Mouse (Mus musculus) right cerebral cortex, postnatal 14 days (tissue): Measurements from ENCODE around the gene Igfbp2.

Experiments used
- DNase-seq: peaks from one replicate; pipeline ENCODE4 v3.0.0; 2022

Gene Igfbp2

GRCm38 (mm10) chr1:72823751-72824706 lies at the start of gene Igfbp2:
Gene Igfbp2, plus strand, starts transcription at chr1:72824503.
- peak; percentile 39 for DNase-seq

- no peak for DNase-seq
Observed at GRCm38 (mm10) chr1:72778789-72779188, 45.5 kb upstream of the Igfbp2 start.

- no peak for DNase-seq
Observed at GRCm38 (mm10) chr1:72780720-72781119, 43.6 kb upstream of the Igfbp2 start.

- no peak for DNase-seq
Observed at GRCm38 (mm10) chr1:72783341-72783740, 41.0 kb upstream of the Igfbp2 start.

GRCm38 (mm10) chr1:72784018-72784417 lies 40.3 kb upstream of the Igfbp2 start:
- no peak for DNase-seq

- no peak for DNase-seq
Observed at GRCm38 (mm10) chr1:72790670-72791069, 33.6 kb upstream of the Igfbp2 start.

GRCm38 (mm10) chr1:72791743-72792142 lies 32.6 kb upstream of the Igfbp2 start:
- DNase-seq: no peak

- DNase-seq: no peak
Observed at GRCm38 (mm10) chr1:72792262-72792661, 32.0 kb upstream of the Igfbp2 start.

- DNase-seq: no peak
Observed at GRCm38 (mm10) chr1:72793230-72793629, 31.1 kb upstream of the Igfbp2 start.

GRCm38 (mm10) chr1:72796128-72796527 lies 28.2 kb upstream of the Igfbp2 start:
- no peak for DNase-seq

- DNase-seq: no peak
Observed at GRCm38 (mm10) chr1:72797102-72797665, 27.1 kb upstream of the Igfbp2 start.

- no peak for DNase-seq
Observed at GRCm38 (mm10) chr1:72798441-72798840, 25.9 kb upstream of the Igfbp2 start.

- DNase-seq: no peak
Observed at GRCm38 (mm10) chr1:72804031-72804430, 20.3 kb upstream of the Igfbp2 start.

- DNase-seq: no peak
Observed at GRCm38 (mm10) chr1:72805037-72805436, 19.3 kb upstream of the Igfbp2 start.

- DNase-seq: no peak
Observed at GRCm38 (mm10) chr1:72805476-72806043, 18.7 kb upstream of the Igfbp2 start.

- DNase-seq: no peak
Observed at GRCm38 (mm10) chr1:72806044-72806584, 18.2 kb upstream of the Igfbp2 start.

GRCm38 (mm10) chr1:72809304-72809703 lies 15.0 kb upstream of the Igfbp2 start:
- no peak for DNase-seq

- DNase-seq: peak; percentile 18
Observed at GRCm38 (mm10) chr1:72809951-72810675, 14.2 kb upstream of the Igfbp2 start.

GRCm38 (mm10) chr1:72811061-72811460 lies 13.2 kb upstream of the Igfbp2 start:
- no peak for DNase-seq

GRCm38 (mm10) chr1:72813089-72813638 lies 11.1 kb upstream of the Igfbp2 start:
- no peak for DNase-seq

- DNase-seq: no peak
Observed at GRCm38 (mm10) chr1:72813639-72814403, 10.5 kb upstream of the Igfbp2 start.

- no peak for DNase-seq
Observed at GRCm38 (mm10) chr1:72815184-72815583, 9.1 kb upstream of the Igfbp2 start.
